Mouse (Mus musculus): Measurements from ENCODE around the gene Slc25a26.

DNA sequence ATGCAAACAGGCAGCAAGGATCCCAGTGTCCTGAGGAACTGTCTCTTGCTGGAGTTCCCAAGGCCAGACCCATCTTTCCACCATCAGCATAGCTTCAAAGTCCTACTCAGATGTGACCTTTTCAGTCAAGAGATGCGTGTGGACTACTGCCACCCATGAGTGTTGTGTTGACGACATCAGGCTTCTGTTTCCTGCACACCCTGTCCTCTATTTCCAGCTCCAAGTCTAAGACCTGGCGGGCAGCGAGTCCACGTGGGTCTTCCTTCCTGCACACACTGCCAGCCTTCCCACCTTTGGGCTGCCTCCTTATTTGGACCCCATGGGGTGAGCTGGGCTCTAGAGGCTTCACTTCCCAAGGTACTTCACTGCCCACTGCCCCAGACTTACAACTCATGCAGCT, 124.4 kb downstream of the Slc25a26 start:
- TF ChIP-seq CTCF (IDR thresholded peaks at IDR 0.05; ENCODE audit: control insufficient read depth, insufficient read depth, insufficient read length) (no peak), MYOD1 (IDR thresholded peaks at IDR 0.05; ENCODE audit: control insufficient read depth, insufficient read length, low read depth) (no peak), MYOG (IDR thresholded peaks at IDR 0.05; ENCODE audit: control insufficient read depth, extremely low read depth, insufficient read length) (no peak), MAX (IDR thresholded peaks at IDR 0.05) (no peak), CEBPB (IDR thresholded peaks at IDR 0.05; ENCODE audit: low read depth) (no peak), USF1 (IDR thresholded peaks at IDR 0.05; ENCODE audit: low read depth) (no peak)
